Mouse (Mus musculus) heart, adult 18-20 months (tissue): ENCODE measurements at regions not wholly inside any gene's neighbourhood (a gene's known extent, or its start where the extent isn't known, plus 50 kb on each side); places are given as distances from the start of the nearest gene placed in this dataset.

Source experiments
- DNase-seq, 2 experiments: peaks; one replicate each; pipeline ENCODE4 v3.0.0; 2021 to 2022; ENCODE audit warnings: mixed read lengths in 1 of 2

- no peak for DNase-seq
Observed at GRCm38 (mm10) chr7:62924585-62925331, 101.3 kb upstream of the A26c2 start.

- DNase-seq = peak in 1 of 2 experiments; percentile 5
Observed at GRCm38 (mm10) chr7:62922246-62922645, 98.8 kb upstream of the A26c2 start.

GRCm38 (mm10) chr7:62894337-62894736, 70.9 kb upstream of the A26c2 start:
- DNase-seq = no peak

- peak in 1 of 2 experiments; percentile 2 for DNase-seq
Observed at GRCm38 (mm10) chr7:62877033-62877432, 53.6 kb upstream of the A26c2 start.
